Mouse (Mus musculus) CD4-positive, CD25-positive, alpha-beta regulatory T cell, adult 4 months (primary cell): ENCODE data around the gene Cryzl2. TPM values are rescaled to one million over a fixed set of nuclear protein-coding genes. Genes with fewer than 3 reads are reported as not detected.

Source experiments
- ATAC-seq: one replicate; pipeline ENCODE4 v1.8.0; 2017
- polyA plus RNA-seq, 2 experiments: library from polyadenylated mRNA; unstranded; fragments of 100-300 nt; shearing (Covaris generic); gene quantifications; one replicate each; pipeline ENCODE4 v1.2.1; 2017

Cryzl2 gene
- polyA plus RNA-seq, 2 experiments from 2014 or later: 6.9 to 10.1 TPM

GRCm38 (mm10) chr1:157443723-157444561 lies 14.4 kb upstream of the Cryzl2 start:
- no peak for ATAC-seq

GRCm38 (mm10) chr1:157444632-157445300 lies 13.6 kb upstream of the Cryzl2 start:
- no peak for ATAC-seq

DNA sequence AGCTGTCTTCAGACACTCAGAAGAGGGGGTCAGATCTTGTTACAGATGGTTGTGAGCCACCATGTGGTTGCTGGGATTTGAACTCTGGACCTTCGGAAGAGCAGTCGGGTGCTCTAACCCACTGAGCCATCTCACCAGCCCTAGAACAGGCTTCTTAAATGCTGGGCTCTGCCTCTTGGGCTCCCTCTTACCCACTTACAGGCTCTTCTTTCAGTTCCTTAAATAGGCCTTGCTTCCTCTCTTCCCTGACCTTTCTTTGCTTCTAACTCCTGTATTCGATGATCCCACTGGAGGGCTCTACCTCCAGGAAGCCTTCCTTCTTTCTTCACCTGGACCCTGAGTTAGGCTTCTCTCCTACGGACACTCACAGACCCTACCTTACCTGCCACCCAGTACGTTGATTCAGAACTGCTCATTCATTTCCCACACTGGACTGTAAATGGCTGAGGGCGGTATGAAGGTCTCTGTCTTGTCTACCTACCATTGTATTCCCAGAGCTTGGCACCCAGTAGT lies 12.9 kb upstream of the Cryzl2 start:
- ATAC-seq: no peak

- no peak for ATAC-seq
These were observed 12.1 kb upstream of the Cryzl2 start for GRCm38 (mm10) chr1:157446325-157446724.

- no peak for ATAC-seq
These were observed 11.2 kb upstream of the Cryzl2 start for GRCm38 (mm10) chr1:157447142-157447541.

GRCm38 (mm10) chr1:157448164-157448804 lies 10.1 kb upstream of the Cryzl2 start:
- no peak for ATAC-seq

DNA sequence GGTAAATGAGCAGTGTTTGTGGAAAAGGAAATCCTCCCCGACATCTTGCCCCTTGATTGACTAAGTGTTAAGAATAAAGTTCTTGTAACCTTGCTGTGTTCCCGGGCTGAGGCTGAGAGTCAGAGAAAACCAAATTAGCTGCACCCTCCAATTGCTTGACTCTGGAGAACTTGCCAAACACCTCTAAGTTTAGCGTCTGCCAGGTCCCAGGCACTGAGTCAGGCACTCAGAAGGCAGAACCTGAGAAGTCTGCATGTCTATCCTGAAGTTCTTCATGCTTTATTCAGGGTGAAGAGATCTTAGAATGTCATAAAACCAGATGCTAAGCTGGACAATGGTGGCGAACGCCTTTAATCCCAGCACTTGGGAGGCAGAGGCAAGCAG lies 9.6 kb upstream of the Cryzl2 start:
- no peak for ATAC-seq

GRCm38 (mm10) chr1:157449532-157449931 lies 8.8 kb upstream of the Cryzl2 start:
- ATAC-seq: no peak

DNA sequence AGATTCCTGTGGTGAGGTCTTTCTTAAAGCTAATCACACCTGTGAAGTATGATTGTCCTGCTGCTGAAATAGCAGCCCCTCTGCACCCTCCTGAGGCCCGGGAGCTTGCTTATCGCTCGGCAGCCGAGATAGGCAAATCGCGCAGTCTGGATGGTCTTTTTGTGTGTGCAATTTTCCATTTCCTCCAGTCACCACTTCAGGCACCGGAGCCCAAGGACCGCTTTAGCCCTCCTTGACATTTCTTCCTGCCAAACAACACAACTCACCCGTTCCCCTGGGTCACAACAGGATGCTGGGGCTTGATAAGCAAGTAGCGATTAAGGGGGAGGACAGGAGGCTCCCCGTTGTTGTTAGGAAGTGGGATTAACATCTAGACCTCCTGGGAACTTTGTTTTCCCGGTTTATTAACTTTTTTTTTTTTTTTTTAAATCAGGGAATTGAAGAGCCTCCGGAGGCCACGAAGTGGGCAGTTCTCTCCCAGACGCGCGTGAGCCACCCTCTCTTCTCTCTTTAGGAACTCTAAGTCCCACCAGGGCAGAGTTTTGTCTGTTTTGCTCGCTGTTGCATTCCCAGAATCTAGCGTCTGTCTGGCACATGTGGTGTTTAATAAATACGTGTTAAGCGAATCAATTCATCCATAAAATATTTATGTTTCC lies 8.3 kb upstream of the Cryzl2 start:
- ATAC-seq: no peak

- no peak for ATAC-seq
These were observed 6.1 kb upstream of the Cryzl2 start for GRCm38 (mm10) chr1:157452284-157452683.

DNA sequence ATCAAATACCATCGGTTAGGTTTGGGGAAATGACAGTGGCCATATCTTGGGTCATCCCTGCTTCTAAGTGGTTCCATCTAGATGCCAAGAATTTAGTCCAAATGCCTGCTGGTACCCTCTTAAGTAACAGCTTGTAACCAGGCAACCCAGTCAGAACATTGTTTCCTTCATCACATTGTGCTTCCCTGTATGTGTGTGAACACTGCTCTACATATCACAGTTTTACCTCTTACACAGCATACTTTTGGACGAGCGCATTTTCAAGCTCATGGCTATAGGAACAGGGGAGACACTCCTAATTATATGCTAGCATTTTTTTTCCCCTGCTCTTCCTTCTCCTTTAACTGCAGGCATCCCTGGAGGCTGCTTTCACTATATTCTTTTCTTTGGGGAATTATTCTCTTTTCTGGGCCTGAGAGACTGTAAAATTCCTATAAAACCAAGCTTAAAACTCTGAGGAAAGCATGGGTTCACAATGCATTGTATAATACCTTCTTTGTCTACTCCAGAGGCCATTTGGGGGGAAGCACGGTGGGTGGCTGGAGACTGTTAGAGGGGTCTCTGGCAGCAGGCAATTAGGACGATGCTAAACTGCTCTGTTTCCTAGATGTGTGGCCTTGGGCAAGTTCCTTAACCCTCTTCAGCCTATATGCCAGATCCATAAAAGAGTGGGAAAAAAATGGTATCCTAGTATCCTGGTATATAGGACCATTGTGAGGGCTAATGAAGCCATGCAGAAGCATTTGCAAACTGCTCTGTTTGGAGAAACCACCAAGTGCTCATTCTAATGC lies 5.4 kb upstream of the Cryzl2 start:
- no peak for ATAC-seq

DNA sequence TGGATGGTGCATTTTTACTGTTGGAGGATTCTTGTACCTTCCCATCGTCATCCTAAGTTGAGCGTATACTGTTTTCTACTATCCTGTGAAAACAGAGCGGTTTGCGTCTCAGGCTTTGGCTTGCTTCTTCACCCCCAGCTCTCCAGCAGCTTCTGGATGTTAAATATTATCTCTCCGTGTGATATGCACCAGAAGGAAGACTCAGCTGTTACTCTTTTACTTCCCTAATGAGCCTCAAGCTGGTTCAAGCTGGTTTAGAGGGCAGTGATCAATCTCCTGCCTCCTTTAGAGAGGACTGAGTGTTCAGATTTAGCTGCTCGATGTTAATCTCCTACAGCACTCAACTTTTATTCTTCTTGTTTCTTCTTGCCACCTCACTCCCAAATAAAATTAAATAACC lies 3.5 kb upstream of the Cryzl2 start:
- no peak for ATAC-seq

DNA sequence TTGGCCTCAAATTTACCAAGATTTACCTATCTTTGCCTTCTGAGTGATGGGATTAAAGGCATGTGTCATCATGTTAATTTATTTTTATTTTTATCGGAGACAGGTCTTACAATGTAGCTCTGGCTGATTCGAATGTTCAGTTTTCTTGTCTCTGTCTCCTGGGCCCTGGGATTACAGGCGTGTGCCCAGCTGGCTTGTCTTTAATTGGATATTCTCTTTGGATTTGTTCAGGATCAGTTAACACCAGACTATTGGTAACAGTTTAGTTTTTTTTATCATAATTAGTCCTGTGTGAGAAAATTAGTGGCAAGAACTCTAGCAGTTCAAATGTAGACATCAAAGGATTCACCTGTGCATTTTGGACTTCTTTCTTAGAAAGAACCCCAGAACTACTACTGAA lies 588 bp upstream of the Cryzl2 start:
- peak; percentile 20 for ATAC-seq

- ATAC-seq: no peak
These were observed 1.5 kb downstream of the Cryzl2 start for GRCm38 (mm10) chr1:157459904-157460303.

- no peak for ATAC-seq
These were observed 2.9 kb downstream of the Cryzl2 start for GRCm38 (mm10) chr1:157461276-157461675.

GRCm38 (mm10) chr1:157462336-157462735 lies 4.0 kb downstream of the Cryzl2 start:
- no peak for ATAC-seq

- ATAC-seq: no peak
These were observed 6.8 kb downstream of the Cryzl2 start for GRCm38 (mm10) chr1:157465194-157465593.

DNA sequence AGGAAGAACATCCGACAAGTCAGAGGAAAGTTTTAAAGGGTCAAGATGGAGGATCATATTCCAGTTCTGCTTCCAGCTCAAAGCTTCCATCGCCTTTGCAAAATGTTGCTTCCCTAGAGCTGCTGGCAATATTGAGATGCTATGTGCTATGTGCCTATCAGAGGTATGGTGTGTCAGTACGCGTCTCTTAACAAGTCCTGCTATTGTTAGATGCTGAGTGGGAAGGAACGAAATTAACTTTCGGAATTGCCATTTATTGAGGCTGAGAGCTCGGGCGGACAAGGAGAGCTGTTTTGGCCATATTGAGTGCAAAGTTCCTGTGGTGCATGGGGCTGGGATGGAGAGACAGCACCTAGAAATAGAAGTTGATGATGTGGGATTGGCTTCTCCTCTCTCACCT lies 9.5 kb downstream of the Cryzl2 start:
- ATAC-seq: no peak

GRCm38 (mm10) chr1:157470761-157471386 lies 12.5 kb downstream of the Cryzl2 start:
- no peak for ATAC-seq

DNA sequence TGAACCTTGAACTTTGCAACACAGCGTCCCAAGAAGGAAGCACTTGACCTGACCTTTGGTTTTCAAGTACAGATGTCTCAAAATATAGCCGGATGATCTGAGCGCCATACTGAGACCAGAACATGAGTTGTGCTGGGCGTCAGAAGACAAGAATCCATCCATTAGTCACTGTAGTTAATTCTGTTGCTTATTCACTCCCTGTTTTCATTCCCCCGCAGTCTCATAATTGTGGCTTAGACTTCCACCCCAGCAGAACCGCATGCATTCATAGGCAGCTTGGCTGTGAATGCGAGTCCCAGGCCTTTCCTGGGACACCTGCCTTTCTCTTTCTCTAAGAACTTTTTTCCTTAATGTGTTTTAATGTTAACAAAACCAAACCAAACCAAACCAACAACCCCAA lies 14.3 kb downstream of the Cryzl2 start:
- ATAC-seq: no peak

- no peak for ATAC-seq
These were observed 16.5 kb downstream of the Cryzl2 start for GRCm38 (mm10) chr1:157474865-157475264.

- ATAC-seq: no peak
These were observed 17.9 kb downstream of the Cryzl2 start for GRCm38 (mm10) chr1:157476231-157476630.
